Mouse (Mus musculus): ENCODE results near the gene Clec18a. TPM values are rescaled to one million over a fixed set of nuclear protein-coding genes. Genes with fewer than 3 reads are reported as not detected.

Gene Clec18a
- polyA plus RNA-seq, 1 experiment: not detected

DNA sequence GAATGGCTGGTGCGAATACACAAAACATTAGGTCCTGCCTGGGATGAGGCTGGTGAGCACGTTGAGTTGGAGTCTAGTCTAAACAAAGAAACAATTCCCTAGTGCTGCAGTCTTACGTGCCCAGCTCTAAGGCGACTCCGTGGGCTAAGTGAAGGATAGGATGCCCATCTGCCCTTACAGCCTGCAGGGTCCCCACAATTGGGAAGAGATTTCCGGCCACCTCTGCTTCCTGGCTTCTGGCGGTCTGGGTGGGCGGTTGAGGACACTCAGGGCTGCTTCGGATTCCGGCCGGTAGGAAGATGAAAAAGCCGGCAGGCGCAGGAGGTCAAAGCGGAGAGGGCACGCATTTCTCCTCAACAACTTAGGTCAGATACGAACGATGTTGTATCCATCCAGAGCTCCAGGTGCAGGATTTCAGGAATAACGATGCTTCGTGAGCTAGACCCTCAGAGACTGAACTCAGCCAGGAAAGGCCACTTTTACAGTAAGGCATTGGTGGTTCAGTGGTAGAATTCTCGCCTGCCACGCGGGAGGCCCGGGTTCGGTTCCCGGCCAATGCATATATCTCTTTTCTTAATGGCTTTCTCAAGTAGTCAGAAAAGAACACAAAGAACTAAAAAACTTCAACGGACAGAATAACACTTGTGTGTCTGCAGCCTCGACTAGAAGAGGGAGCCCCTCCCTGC is 30.0 kb downstream of the Clec18a start:
- 1% methylated on average over 27 of the region's 27 CpGs for whole genome bisulfite sequencing
- Histone ChIP-seq H3K4me1 (ENCODE audit: control insufficient read depth, insufficient read depth, low read length) (no peaks in the 10 kb centered on the region; the same call in 1 of the 2 replicates), H3K27ac (ENCODE audit: control insufficient read depth, insufficient read depth, low read depth, low read length, poor library complexity) (peak overlapping the region; percentile 6; the same call in 1 of the 2 replicates), H3K4me3 (replicated peaks; ENCODE audit: control insufficient read depth, low read depth, low read length) (peak overlapping the region; percentile 91)
- TF ChIP-seq CTCF (IDR thresholded peaks at IDR 0.05; ENCODE audit: control insufficient read depth, insufficient read depth, low read length): no peak
- TF ChIP-seq POLR2A (IDR thresholded peaks at IDR 0.05; ENCODE audit: borderline replicate concordance, control insufficient read depth, low read depth, low read length): no peak

- H3K4me1 ChIP-seq (ENCODE audit: control insufficient read depth, insufficient read depth, low read length): no peaks in the 10 kb centered on the region; the same call in 1 of the 2 replicates
- peak overlapping the region; percentile 91 for H3K4me3 ChIP-seq (replicated peaks; ENCODE audit: control insufficient read depth, low read depth, low read length)
- WGBS: 3% methylated on average over 14 of the region's 14 CpGs
- TF ChIP-seq CTCF (IDR thresholded peaks at IDR 0.05; ENCODE audit: control insufficient read depth, insufficient read depth, low read length) (no peak), POLR2A (IDR thresholded peaks at IDR 0.05; ENCODE audit: borderline replicate concordance, control insufficient read depth, low read depth, low read length) (no peak)
- no peak overlapping the region for H3K27ac ChIP-seq (ENCODE audit: control insufficient read depth, insufficient read depth, low read depth, low read length, poor library complexity)
Observed at GRCm38 (mm10) chr8:111061688-111062071, 30.5 kb downstream of the Clec18a start.

GRCm38 (mm10) chr8:111058946-111059572 is 33.2 kb downstream of the Clec18a start:
- H3K27ac ChIP-seq (ENCODE audit: control insufficient read depth, insufficient read depth, low read depth, low read length, poor library complexity): no peak overlapping the region
- no peaks in the 10 kb centered on the region; the same call in 1 of the 2 replicates for H3K4me1 ChIP-seq (ENCODE audit: control insufficient read depth, insufficient read depth, low read length)
- no peak for TF ChIP-seq CTCF (IDR thresholded peaks at IDR 0.05; ENCODE audit: control insufficient read depth, insufficient read depth, low read length)
- no peak for TF ChIP-seq POLR2A (IDR thresholded peaks at IDR 0.05; ENCODE audit: borderline replicate concordance, control insufficient read depth, low read depth, low read length)
- H3K4me3 ChIP-seq (replicated peaks; ENCODE audit: control insufficient read depth, low read depth, low read length): no peak overlapping the region
- WGBS: 57% methylated on average over 2 of the region's 2 CpGs

- Histone ChIP-seq H3K4me3 (replicated peaks; ENCODE audit: control insufficient read depth, low read depth, low read length) (peak overlapping the region; percentile 93), H3K27ac (ENCODE audit: control insufficient read depth, insufficient read depth, low read depth, low read length, poor library complexity) (peak overlapping the region; percentile 94), H3K4me1 (ENCODE audit: control insufficient read depth, insufficient read depth, low read length) (no peaks in the 10 kb centered on the region; the same call in 1 of the 2 replicates)
- WGBS: 2% methylated on average over 63 of the region's 63 CpGs
- TF ChIP-seq POLR2A (IDR thresholded peaks at IDR 0.05; ENCODE audit: borderline replicate concordance, control insufficient read depth, low read depth, low read length): no peak
- no peak for TF ChIP-seq CTCF (IDR thresholded peaks at IDR 0.05; ENCODE audit: control insufficient read depth, insufficient read depth, low read length)
Observed at GRCm38 (mm10) chr8:111056691-111057293, 35.4 kb downstream of the Clec18a start.

GRCm38 (mm10) chr8:111056158-111056663 is 36.0 kb downstream of the Clec18a start, which contains the start of gene Exosc6:
Gene Exosc6 (plus strand): TSS chr8:111056339.
- Histone ChIP-seq H3K27ac (ENCODE audit: control insufficient read depth, insufficient read depth, low read depth, low read length, poor library complexity) (peak within 1 kb of the TSS; percentile 94), H3K4me3 (replicated peaks; ENCODE audit: control insufficient read depth, low read depth, low read length) (peak within 1 kb of the TSS; percentile 93), H3K4me1 (ENCODE audit: control insufficient read depth, insufficient read depth, low read length) (no peaks in the 10 kb centered on the region; the same call in 1 of the 2 replicates)
- TF ChIP-seq POLR2A (IDR thresholded peaks at IDR 0.05; ENCODE audit: borderline replicate concordance, control insufficient read depth, low read depth, low read length) (peak; percentile 70; the same call in 1 of the 2 replicates), CTCF (IDR thresholded peaks at IDR 0.05; ENCODE audit: control insufficient read depth, insufficient read depth, low read length) (peak; percentile 97)
- under 1% methylated on average over 68 of the region's 68 CpGs for WGBS

GRCm38 (mm10) chr8:111055661-111056060 is 36.6 kb downstream of the Clec18a start:
- WGBS: 79% methylated on average over 2 of the region's 2 CpGs
- H3K27ac ChIP-seq (ENCODE audit: control insufficient read depth, insufficient read depth, low read depth, low read length, poor library complexity): no peak overlapping the region
- no peak overlapping the region for H3K4me3 ChIP-seq (replicated peaks; ENCODE audit: control insufficient read depth, low read depth, low read length)
- TF ChIP-seq POLR2A (IDR thresholded peaks at IDR 0.05; ENCODE audit: borderline replicate concordance, control insufficient read depth, low read depth, low read length) (no peak), CTCF (IDR thresholded peaks at IDR 0.05; ENCODE audit: control insufficient read depth, insufficient read depth, low read length) (no peak)
- no peaks in the 10 kb centered on the region; the same call in 1 of the 2 replicates for H3K4me1 ChIP-seq (ENCODE audit: control insufficient read depth, insufficient read depth, low read length)

- no peak for TF ChIP-seq POLR2A (IDR thresholded peaks at IDR 0.05; ENCODE audit: borderline replicate concordance, control insufficient read depth, low read depth, low read length)
- no peak for TF ChIP-seq CTCF (IDR thresholded peaks at IDR 0.05; ENCODE audit: control insufficient read depth, insufficient read depth, low read length)
- 92% methylated on average over 17 of the region's 17 CpGs for WGBS
- Histone ChIP-seq H3K27ac (ENCODE audit: control insufficient read depth, insufficient read depth, low read depth, low read length, poor library complexity) (no peak overlapping the region), H3K4me1 (ENCODE audit: control insufficient read depth, insufficient read depth, low read length) (no peaks in the 10 kb centered on the region; the same call in 1 of the 2 replicates), H3K4me3 (replicated peaks; ENCODE audit: control insufficient read depth, low read depth, low read length) (no peak overlapping the region)
Observed at GRCm38 (mm10) chr8:111055031-111055634, 37.1 kb downstream of the Clec18a start.

All from bone marrow, adult 2 months (tissue).